Mouse (Mus musculus) heart, adult 2 months (tissue): ENCODE results near the gene Map2k6.

Source experiments
- CTCF ChIP-seq: fragments of 200-600 bp; IDR thresholded peaks from 2 replicates; pipeline ENCODE4 v1.8.1; 2022; ENCODE audit warnings: antibody characterized with exemption, mild to moderate bottlenecking, moderate library complexity
- POLR2A ChIP-seq: fragments of 200-500 bp; IDR thresholded peaks from 2 replicates; pipeline ENCODE4 v1.6.1; 2011; ENCODE audit warnings: mild to moderate bottlenecking, low read depth, low read length, control low read depth; ENCODE audit not compliant: insufficient read depth

DNA sequence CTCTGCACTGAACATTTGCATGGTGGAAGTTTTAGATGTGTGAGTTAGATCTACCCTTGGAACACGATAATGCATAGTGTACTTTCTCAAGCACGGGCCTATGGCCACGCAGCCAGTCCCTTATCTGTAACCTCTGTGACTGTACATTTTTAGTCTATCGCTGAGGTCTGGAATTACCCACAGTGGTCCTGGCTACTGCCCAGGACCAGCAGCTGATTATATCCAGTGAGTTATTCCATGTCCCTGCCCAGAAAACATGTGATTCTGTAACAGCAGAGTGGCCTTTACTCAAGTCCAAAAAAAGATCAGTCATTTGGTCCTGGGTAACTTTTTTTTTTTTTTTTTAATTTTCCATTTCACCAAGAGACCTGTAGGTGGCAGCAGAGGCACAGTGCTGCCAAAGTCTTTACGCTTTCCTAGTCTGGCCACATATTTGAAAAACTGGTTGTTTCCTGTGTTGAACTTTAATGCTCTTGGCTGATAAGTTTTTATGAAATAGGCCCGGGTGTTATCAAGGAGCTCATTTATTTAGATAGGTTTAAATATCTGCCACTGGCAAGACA is 99.8 kb downstream of the Map2k6 start:
- TF ChIP-seq CTCF (peak; percentile 99), POLR2A (no peak)
